In genomic region chr1:183185560-183185959, GRCm38 (mm10) we compare ENCODE assay signal across 24 mouse cellular contexts.
"Had no signal": no experiment of that assay in that cellular context is flagged by ENCODE, and none has a peak within 500 bp of the region (broad histone marks: within the 10 kb centered on the region; RNA-seq: fewer than 3 reads in every experiment).

No protein-coding gene starts in this region.

- H3K27me3 ChIP-seq: heart, embryonic 13.5 days; heart, embryonic 15.5 days; hindbrain, embryonic 12.5 days; intestine, embryonic 15.5 days; limb, embryonic 12.5 days had no signal

- H3K9me3 ChIP-seq: heart, embryonic 13.5 days; heart, embryonic 15.5 days; hindbrain, embryonic 10.5 days; hindbrain, embryonic 12.5 days; intestine, embryonic 15.5 days; limb, embryonic 10.5 days; limb, embryonic 12.5 days had no signal

- H3K4me2 ChIP-seq: heart, embryonic 11.5 days; heart, embryonic 13.5 days; heart, embryonic 15.5 days; hindbrain, embryonic 12.5 days; hindbrain, embryonic 14.5 days; intestine, embryonic 15.5 days; limb, embryonic 12.5 days had no signal

- H3K4me3 ChIP-seq: gastrocnemius, adult 2 months; heart, adult 2 months; heart, embryonic 13.5 days; heart, embryonic 15.5 days; hindbrain, embryonic 10.5 days; hindbrain, embryonic 12.5 days; intestine, embryonic 15.5 days; layer of hippocampus, adult 2 months; left cerebral cortex, adult 2 months; limb, embryonic 10.5 days; limb, embryonic 12.5 days had no signal

- ATAC-seq: hindbrain, embryonic 16.5 days; inflammation-experienced regulatory T-cells, adult 6 months; intestine, embryonic 15.5 days; intestine, postnatal 0 days had no signal

- H3K9ac ChIP-seq: heart, embryonic 13.5 days; heart, embryonic 15.5 days; hindbrain, embryonic 12.5 days; hindbrain, embryonic 14.5 days; intestine, embryonic 15.5 days; limb, embryonic 12.5 days had no signal

- H3K36me3 ChIP-seq: heart, embryonic 13.5 days; heart, embryonic 15.5 days; hindbrain, embryonic 10.5 days; hindbrain, embryonic 12.5 days; intestine, embryonic 15.5 days; limb, embryonic 10.5 days; limb, embryonic 12.5 days had no signal

- DNase-seq: gastrocnemius, adult 2 months; gastrocnemius, postnatal 10 days; gastrocnemius, postnatal 25 days; heart, adult 2 months; heart, postnatal 4 days; kidney, adult 18-20 months; kidney, adult 8-10 months; kidney, postnatal 10 days; kidney, postnatal 25 days; kidney, postnatal 4 days had no signal

- H3K27ac ChIP-seq: gastrocnemius, adult 2 months; heart, adult 2 months; heart, embryonic 13.5 days; heart, embryonic 15.5 days; hindbrain, embryonic 10.5 days; hindbrain, embryonic 12.5 days; hindbrain, embryonic 14.5 days; intestine, embryonic 15.5 days; layer of hippocampus, adult 2 months; left cerebral cortex, adult 2 months; limb, embryonic 10.5 days; limb, embryonic 12.5 days had no signal
